Mouse (Mus musculus): ENCODE measurements around the gene Aldh8a1.

DNA sequence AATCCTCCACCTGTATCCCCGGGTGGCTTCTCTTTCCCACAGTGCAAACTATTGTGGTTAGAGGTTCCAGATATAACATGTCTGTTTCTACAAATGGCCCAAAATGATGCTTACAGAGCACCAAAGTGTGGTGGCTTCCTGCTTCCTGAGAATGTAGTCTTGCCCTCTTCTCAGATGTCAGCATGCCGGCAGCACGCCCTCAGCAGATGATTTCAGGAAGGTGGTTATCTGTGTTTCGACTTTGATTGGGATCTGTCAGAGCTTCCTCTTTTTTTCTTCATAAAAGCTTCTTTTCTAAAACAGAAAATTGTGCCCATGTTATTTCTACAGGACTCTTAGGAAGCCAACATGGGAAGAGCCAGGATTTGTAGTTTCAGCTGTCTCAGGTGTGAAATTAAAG is 13.8 kb upstream of the Aldh8a1 start:
- TF ChIP-seq POLR2A (IDR thresholded peaks at IDR 0.05; ENCODE audit: low read depth, low read length) (no peak), CTCF (IDR thresholded peaks at IDR 0.05; ENCODE audit: extremely low read depth, insufficient read length, insufficient replicate concordance, low read depth, low read length) (no peak)

All from small intestine, adult 2 months (tissue).